Mouse (Mus musculus) CD4-positive, CD25-positive, alpha-beta regulatory T cell (primary cell): ENCODE data around the gene Olfr557. TPM values are rescaled to one million over a fixed set of nuclear protein-coding genes. Genes with fewer than 3 reads are reported as not detected.

ENCODE experiments used
- polyA plus RNA-seq: library from polyadenylated mRNA; unstranded; fragments of 100-300 nt; shearing (Covaris generic); gene quantifications from one replicate; pipeline ENCODE4 v1.2.1, GENCODE M21; 2017

The Olfr557 gene
- polyA plus RNA-seq = not detected

GRCm38 (mm10) chr7:102695358-102696125, at the start of gene Olfr557:
TSS of gene Olfr557 (plus strand) at chr7:102695910.

GRCm38 (mm10) chr7:102658523-102658922, 37.2 kb upstream of the Olfr557 start, which contains the start of gene Olfr555:
TSS of gene Olfr555 (plus strand) at chr7:102658823.

GRCm38 (mm10) chr7:102664599-102664998, 31.1 kb upstream of the Olfr557 start, which contains the start of gene Olfr556:
TSS of gene Olfr556 (plus strand) at chr7:102664899.

GRCm38 (mm10) chr7:102686944-102687501, 8.7 kb upstream of the Olfr557 start, which contains the start of gene Trim68:
TSS of gene Trim68 (minus strand) at chr7:102687327.

DNA sequence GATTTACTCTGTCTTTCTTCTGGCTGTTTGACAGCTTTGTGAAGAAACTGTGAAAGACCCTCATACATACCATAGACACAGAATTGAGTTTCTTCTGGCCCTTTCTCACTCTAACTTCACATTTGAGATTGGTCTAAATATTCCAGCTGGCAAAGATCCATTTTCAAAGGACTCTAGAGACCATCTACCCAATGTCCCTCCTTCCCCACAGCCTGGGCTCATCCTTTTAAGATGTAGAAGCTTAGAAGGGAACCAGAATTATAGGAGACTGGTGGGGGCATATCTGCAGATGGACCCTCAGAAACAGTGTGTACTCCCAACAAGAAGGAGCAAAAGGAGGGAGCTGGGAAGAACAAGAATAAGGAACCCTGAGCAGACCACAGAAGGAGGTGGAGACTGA, 6.2 kb downstream of the Olfr557 start, which contains the start of gene Olfr558:
Gene Olfr558 (plus strand): TSS at position 301 of the 400 bp plus-strand sequence.

GRCm38 (mm10) chr7:102718970-102719369, 23.3 kb downstream of the Olfr557 start, which contains the start of gene Olfr33:
TSS of gene Olfr33 (minus strand) at chr7:102719070.

GRCm38 (mm10) chr7:102727391-102727790, 31.7 kb downstream of the Olfr557 start, which contains the start of gene Olfr559:
TSS of gene Olfr559 (minus strand) at chr7:102727491.

Other genes with a start within 250 kb of the Olfr557 start
- 0.25 TPM for gene Olfr543, start 214.2 kb upstream of the Olfr557 start, polyA plus RNA-seq
- 0.07 TPM for gene Olfr544, start 207.6 kb upstream of the Olfr557 start, polyA plus RNA-seq
- gene Olfr545, start 196.3 kb upstream of the Olfr557 start, polyA plus RNA-seq = not detected
- not detected for gene Olfr547, start 161.2 kb upstream of the Olfr557 start, polyA plus RNA-seq
- not detected for gene Olfr548-ps1, start 155.0 kb upstream of the Olfr557 start, polyA plus RNA-seq
- gene Olfr549, start 146.0 kb upstream of the Olfr557 start, polyA plus RNA-seq = not detected
- 94.3 TPM for gene Trim21, start 130.4 kb upstream of the Olfr557 start, polyA plus RNA-seq
- gene Olfr550, start 124.5 kb upstream of the Olfr557 start, polyA plus RNA-seq = 0.04 TPM
- not detected for gene Olfr551, start 104.0 kb upstream of the Olfr557 start, polyA plus RNA-seq
- gene Olfr552, start 98.1 kb upstream of the Olfr557 start, polyA plus RNA-seq = not detected
- gene Olfr553, start 77.7 kb upstream of the Olfr557 start, polyA plus RNA-seq = not detected
- 0.31 TPM for gene Olfr554, start 57.5 kb upstream of the Olfr557 start, polyA plus RNA-seq
- gene Olfr555, start 37.1 kb upstream of the Olfr557 start, polyA plus RNA-seq = not detected
- gene Olfr556, start 31.0 kb upstream of the Olfr557 start, polyA plus RNA-seq = not detected
- gene Trim68, start 8.6 kb upstream of the Olfr557 start, polyA plus RNA-seq = 16.9 TPM
- gene Olfr558, start 6.3 kb downstream of the Olfr557 start, polyA plus RNA-seq = not detected
- not detected for gene Olfr33, start 23.2 kb downstream of the Olfr557 start, polyA plus RNA-seq
- not detected for gene Olfr559, start 31.6 kb downstream of the Olfr557 start, polyA plus RNA-seq
- gene Olfr560, start 63.5 kb downstream of the Olfr557 start, polyA plus RNA-seq = not detected
- gene Olfr78, start 63.6 kb downstream of the Olfr557 start, polyA plus RNA-seq = not detected
- not detected for gene Olfr561, start 75.3 kb downstream of the Olfr557 start, polyA plus RNA-seq
- gene Olfr564, start 107.6 kb downstream of the Olfr557 start, polyA plus RNA-seq = not detected
- not detected for gene Olfr566, start 162.9 kb downstream of the Olfr557 start, polyA plus RNA-seq
- 0.25 TPM for gene Olfr568, start 181.2 kb downstream of the Olfr557 start, polyA plus RNA-seq
- gene Olfr569, start 195.0 kb downstream of the Olfr557 start, polyA plus RNA-seq = not detected
- gene Olfr570, start 198.7 kb downstream of the Olfr557 start, polyA plus RNA-seq = not detected
- gene Olfr571, start 221.6 kb downstream of the Olfr557 start, polyA plus RNA-seq = not detected
- gene Olfr572, start 228.5 kb downstream of the Olfr557 start, polyA plus RNA-seq = not detected
- not detected for gene Olfr573-ps1, start 246.7 kb downstream of the Olfr557 start, polyA plus RNA-seq